Mouse (Mus musculus) kidney, adult 2 months (tissue): ENCODE data around the gene Nhlh2.

Experiments
- CTCF ChIP-seq: fragments of 200-500 bp; conservative IDR thresholded peaks from 2 replicates; pipeline ENCODE4 v1.5.1; 2011; ENCODE audit warnings: low read depth, mild to moderate bottlenecking, control low read depth, low read length, moderate library complexity, mixed read lengths; ENCODE audit not compliant: insufficient read depth, insufficient read length
- POLR2A ChIP-seq: fragments of 200-500 bp; IDR thresholded peaks from one replicate; pipeline ENCODE4 v1.6.1; 2011; ENCODE audit warnings: low read depth, low read length, control low read depth

- TF ChIP-seq CTCF (no peak), POLR2A (no peak)
Observed at GRCm38 (mm10) chr3:102038608-102039007, 28.7 kb downstream of the Nhlh2 start.
